Mouse (Mus musculus) brain, adult 2 months (tissue): ENCODE measurements around the gene Csgalnact2.

Experiments
- DNase-seq: peaks from one replicate; pipeline ENCODE4 v3.0.0; 2011; ENCODE audit warnings: low read depth, low spot score

Csgalnact2 gene

GRCm38 (mm10) chr6:118137148-118137547 is 1.8 kb downstream of the Csgalnact2 start:
- no peak for DNase-seq

- DNase-seq: no peak
Measured at GRCm38 (mm10) chr6:118134461-118134860, 4.5 kb downstream of the Csgalnact2 start.

- peak; percentile 14 for DNase-seq
Measured at GRCm38 (mm10) chr6:118130022-118130421, 8.9 kb downstream of the Csgalnact2 start.

GRCm38 (mm10) chr6:118127827-118128487 is 11.0 kb downstream of the Csgalnact2 start:
- DNase-seq: no peak

GRCm38 (mm10) chr6:118127198-118127597 is 11.7 kb downstream of the Csgalnact2 start:
- peak; percentile 9 for DNase-seq

GRCm38 (mm10) chr6:118126577-118126976 is 12.4 kb downstream of the Csgalnact2 start:
- DNase-seq: no peak

- DNase-seq: peak; percentile 12
Measured at GRCm38 (mm10) chr6:118122767-118123166, 16.2 kb downstream of the Csgalnact2 start.

- DNase-seq: no peak
Measured at GRCm38 (mm10) chr6:118111810-118112209, 27.1 kb downstream of the Csgalnact2 start.

- peak; percentile 87 for DNase-seq
Measured at GRCm38 (mm10) chr6:118099311-118099802, 39.6 kb downstream of the Csgalnact2 start.

- no peak for DNase-seq
Measured at GRCm38 (mm10) chr6:118097765-118098365, 41.1 kb downstream of the Csgalnact2 start.

- DNase-seq: no peak
Measured at GRCm38 (mm10) chr6:118090827-118091226, 48.1 kb downstream of the Csgalnact2 start.

- no peak for DNase-seq
Measured at GRCm38 (mm10) chr6:118088750-118089440, 50.0 kb downstream of the Csgalnact2 start.

- no peak for DNase-seq
Measured at GRCm38 (mm10) chr6:118087955-118088354, 51.0 kb downstream of the Csgalnact2 start.

- peak; percentile 66 for DNase-seq
Measured at GRCm38 (mm10) chr6:118084596-118084995, 54.3 kb downstream of the Csgalnact2 start.

GRCm38 (mm10) chr6:118083608-118084007 is 55.3 kb downstream of the Csgalnact2 start:
- DNase-seq: no peak

GRCm38 (mm10) chr6:118082384-118082783 is 56.6 kb downstream of the Csgalnact2 start:
- peak; percentile 34 for DNase-seq

GRCm38 (mm10) chr6:118080711-118081110 is 58.2 kb downstream of the Csgalnact2 start:
- DNase-seq: no peak

GRCm38 (mm10) chr6:118079762-118080465 is 59.0 kb downstream of the Csgalnact2 start:
- no peak for DNase-seq

- DNase-seq: no peak
Measured at GRCm38 (mm10) chr6:118079292-118079691, 59.6 kb downstream of the Csgalnact2 start.

- DNase-seq: no peak
Measured at GRCm38 (mm10) chr6:118078751-118079150, 60.2 kb downstream of the Csgalnact2 start.

GRCm38 (mm10) chr6:118077421-118077820 is 61.5 kb downstream of the Csgalnact2 start:
- no peak for DNase-seq

- DNase-seq: peak; percentile 56
Measured at GRCm38 (mm10) chr6:118076748-118077147, 62.2 kb downstream of the Csgalnact2 start.
